Mouse (Mus musculus) limb, embryonic 15.5 days (tissue): Measurements from ENCODE around the gene Naaladl1. TPM values are rescaled to one million over a fixed set of nuclear protein-coding genes. Genes with fewer than 3 reads are reported as not detected.
A peak's percentile ranks its signal among the peaks of the same experiment; 100 is the strongest.

Experiments
- ATAC-seq: fragments of 200-750 bp; cut with Nextera tagmentation; 2 replicates; pipeline ENCODE4 v1.8.0; 2017; ENCODE audit warnings: low read depth, moderate TSS enrichment; ENCODE audit not compliant: insufficient number of reproducible peaks, low FRiP score, low TSS enrichment
- H3K27ac ChIP-seq: fragments of 300-500 bp; sonication (generic); 2 replicates; pipeline ENCODE4 v1.5.1; 2015; ENCODE audit warnings: moderate library complexity, mild to moderate bottlenecking, inconsistent platforms
- H3K27me3 ChIP-seq: fragments of 300-500 bp; sonication (generic); 2 replicates; pipeline ENCODE4 v1.6.1; 2015; ENCODE audit warnings: inconsistent platforms
- H3K36me3 ChIP-seq: fragments of 300-500 bp; sonication (generic); 2 replicates; pipeline ENCODE4 v1.6.1; 2015; ENCODE audit warnings: inconsistent platforms
- H3K4me1 ChIP-seq: fragments of 300-500 bp; sonication (generic); 2 replicates; pipeline ENCODE4 v1.6.1; 2015; ENCODE audit warnings: inconsistent platforms
- H3K4me2 ChIP-seq: fragments of 300-500 bp; sonication (generic); 2 replicates; pipeline ENCODE4 v1.6.1; 2015; ENCODE audit warnings: mild to moderate bottlenecking, inconsistent platforms
- H3K4me3 ChIP-seq: fragments of 300-500 bp; sonication (generic); 2 replicates; pipeline ENCODE4 v1.5.1; 2015; ENCODE audit warnings: mild to moderate bottlenecking, inconsistent platforms
- H3K9ac ChIP-seq: fragments of 300-500 bp; sonication (generic); 2 replicates; pipeline ENCODE4 v1.6.1; 2015; ENCODE audit warnings: inconsistent platforms
- H3K9me3 ChIP-seq: fragments of 300-500 bp; sonication (generic); 2 replicates; pipeline ENCODE4 v1.6.1; 2016; ENCODE audit warnings: inconsistent platforms
- WGBS: fragments of 180-500 bp; shearing (Covaris S2); methylation state at CpG from one replicate; pipeline ENCODE4 v1.1.7; 2015; 5-methylcytosine and 5-hydroxymethylcytosine counted together
- polyA plus RNA-seq: library from polyadenylated mRNA; unstranded; fragments of >200 nt; fragmentation: Nextera tagmentation; extraction: Ambion mirVana; gene quantifications from 2 replicates; pipeline ENCODE4 v1.2.1, GENCODE M21; 2015

Naaladl1 gene
- polyA plus RNA-seq, 1 experiment from 2014 or later, result 0.28 TPM

GRCm38 (mm10) chr19:6067724-6068415 is 37.7 kb upstream of the Naaladl1 start, which contains the start of gene Tm7sf2:
Gene Tm7sf2 (minus strand): TSS chr19:6068373.
- peaks cover 23% of the 10 kb centered on the region for H3K4me1 ChIP-seq
- peak within 1 kb of the TSS; percentile 41 for H3K9ac ChIP-seq
- ATAC-seq, result peak; percentile 81
- H3K4me3 ChIP-seq, result peak within 1 kb of the TSS; percentile 45
- H3K27me3 ChIP-seq, result no peaks in the 10 kb centered on the region
- no peaks in the 10 kb centered on the region for H3K9me3 ChIP-seq
- peak within 1 kb of the TSS; percentile 82 for H3K4me2 ChIP-seq
- peak within 1 kb of the TSS; percentile 72 for H3K27ac ChIP-seq
- WGBS, result 9% methylated on average over 33 of the region's 33 CpGs
- H3K36me3 ChIP-seq, result peaks cover 33% of the 10 kb centered on the region

- Histone ChIP-seq H3K9ac (no peak overlapping the region), H3K36me3 (peaks cover 40% of the 10 kb centered on the region), H3K9me3 (no peaks in the 10 kb centered on the region), H3K4me2 (no peak overlapping the region), H3K27me3 (no peaks in the 10 kb centered on the region), H3K27ac (no peak overlapping the region), H3K4me3 (no peak overlapping the region), H3K4me1 (peaks cover 23% of the 10 kb centered on the region)
- WGBS, result 79% methylated on average over 4 of the region's 4 CpGs
- ATAC-seq, result no peak
Measured at GRCm38 (mm10) chr19:6068951-6069350, 36.6 kb upstream of the Naaladl1 start.

- H3K4me3 ChIP-seq, result no peak overlapping the region
- no peaks in the 10 kb centered on the region for H3K27me3 ChIP-seq
- H3K9me3 ChIP-seq, result no peaks in the 10 kb centered on the region
- peaks cover 23% of the 10 kb centered on the region for H3K4me1 ChIP-seq
- WGBS, result 90% methylated on average over 10 of the region's 10 CpGs
- no peak overlapping the region for H3K4me2 ChIP-seq
- no peak overlapping the region for H3K27ac ChIP-seq
- H3K9ac ChIP-seq, result no peak overlapping the region
- ATAC-seq, result no peak
- H3K36me3 ChIP-seq, result peaks cover 47% of the 10 kb centered on the region
Measured at GRCm38 (mm10) chr19:6069851-6070250, 35.7 kb upstream of the Naaladl1 start.

GRCm38 (mm10) chr19:6070571-6071250 is 34.9 kb upstream of the Naaladl1 start:
- Histone ChIP-seq H3K36me3 (peaks cover 48% of the 10 kb centered on the region), H3K9me3 (no peaks in the 10 kb centered on the region), H3K27me3 (no peaks in the 10 kb centered on the region), H3K9ac (no peak overlapping the region), H3K27ac (no peak overlapping the region), H3K4me2 (no peak overlapping the region), H3K4me3 (no peak overlapping the region), H3K4me1 (peaks cover 28% of the 10 kb centered on the region)
- 90% methylated on average over 31 of the region's 31 CpGs for WGBS
- no peak for ATAC-seq

GRCm38 (mm10) chr19:6071261-6071660 is 34.3 kb upstream of the Naaladl1 start:
- no peak for ATAC-seq
- H3K4me2 ChIP-seq, result no peak overlapping the region
- WGBS, result 92% methylated on average over 19 of the region's 19 CpGs
- H3K4me1 ChIP-seq, result peaks cover 31% of the 10 kb centered on the region
- no peak overlapping the region for H3K4me3 ChIP-seq
- H3K36me3 ChIP-seq, result peaks cover 48% of the 10 kb centered on the region
- no peaks in the 10 kb centered on the region for H3K9me3 ChIP-seq
- H3K27ac ChIP-seq, result no peak overlapping the region
- H3K27me3 ChIP-seq, result no peaks in the 10 kb centered on the region
- H3K9ac ChIP-seq, result no peak overlapping the region

- no peak overlapping the region for H3K27ac ChIP-seq
- 91% methylated on average over 5 of the region's 5 CpGs for WGBS
- no peak overlapping the region for H3K4me2 ChIP-seq
- no peak for ATAC-seq
- H3K4me3 ChIP-seq, result no peak overlapping the region
- peaks cover 45% of the 10 kb centered on the region for H3K36me3 ChIP-seq
- no peaks in the 10 kb centered on the region for H3K9me3 ChIP-seq
- H3K27me3 ChIP-seq, result no peaks in the 10 kb centered on the region
- peaks cover 13% of the 10 kb centered on the region for H3K4me1 ChIP-seq
- H3K9ac ChIP-seq, result no peak overlapping the region
Measured at GRCm38 (mm10) chr19:6073889-6074288, 31.7 kb upstream of the Naaladl1 start.

- peak within 1 kb of the TSS; percentile 90 for H3K27ac ChIP-seq
- no peaks in the 10 kb centered on the region for H3K9me3 ChIP-seq
- WGBS, result under 1% methylated on average over 33 of the region's 33 CpGs
- H3K36me3 ChIP-seq, result peaks cover 43% of the 10 kb centered on the region
- peak within 1 kb of the TSS; percentile 85 for H3K9ac ChIP-seq
- peak within 1 kb of the TSS; percentile 70 for H3K4me2 ChIP-seq
- H3K4me3 ChIP-seq, result peak within 1 kb of the TSS; percentile 90
- H3K27me3 ChIP-seq, result no peaks in the 10 kb centered on the region
- ATAC-seq, result peak; percentile 80
- peaks cover 13% of the 10 kb centered on the region for H3K4me1 ChIP-seq
Measured at GRCm38 (mm10) chr19:6076564-6077393, 28.8 kb upstream of the Naaladl1 start, which contains the start of gene Vps51. Gene Vps51 (minus strand): TSS chr19:6077231.

- Histone ChIP-seq H3K9ac (no peak within 1 kb of the TSS), H3K4me2 (no peak within 1 kb of the TSS), H3K4me3 (no peak within 1 kb of the TSS), H3K27ac (no peak within 1 kb of the TSS), H3K9me3 (no peaks in the 10 kb centered on the region), H3K36me3 (peaks cover 40% of the 10 kb centered on the region), H3K4me1 (peaks cover 23% of the 10 kb centered on the region), H3K27me3 (no peaks in the 10 kb centered on the region)
- no peak for ATAC-seq
- 93% methylated on average over 12 of the region's 12 CpGs for WGBS
Measured at GRCm38 (mm10) chr19:6079983-6080480, 25.6 kb upstream of the Naaladl1 start, which contains the start of gene Tmem262. Gene Tmem262 (plus strand): TSS chr19:6080033.

- no peaks in the 10 kb centered on the region for H3K9me3 ChIP-seq
- 89% methylated on average over 9 of the region's 9 CpGs for WGBS
- no peaks in the 10 kb centered on the region for H3K27me3 ChIP-seq
- H3K4me2 ChIP-seq, result no peak within 1 kb of the TSS
- peaks cover 41% of the 10 kb centered on the region for H3K36me3 ChIP-seq
- no peak for ATAC-seq
- H3K4me3 ChIP-seq, result no peak within 1 kb of the TSS
- H3K4me1 ChIP-seq, result peaks cover 22% of the 10 kb centered on the region
- H3K27ac ChIP-seq, result no peak within 1 kb of the TSS
- no peak within 1 kb of the TSS for H3K9ac ChIP-seq
Measured at GRCm38 (mm10) chr19:6082156-6082555, 23.4 kb upstream of the Naaladl1 start, which contains the start of gene Gm28374. Gene Gm28374 (minus strand): TSS chr19:6082256.

- peak within 1 kb of the TSS; percentile 52 for H3K4me3 ChIP-seq
- peak within 1 kb of the TSS; percentile 82 for H3K27ac ChIP-seq
- peaks cover 60% of the 10 kb centered on the region for H3K36me3 ChIP-seq
- ATAC-seq, result peak; percentile 87
- WGBS, result under 1% methylated on average over 58 of the region's 58 CpGs
- peak within 1 kb of the TSS; percentile 39 for H3K9ac ChIP-seq
- no peaks in the 10 kb centered on the region for H3K9me3 ChIP-seq
- peaks cover 22% of the 10 kb centered on the region for H3K4me1 ChIP-seq
- H3K4me2 ChIP-seq, result peak within 1 kb of the TSS; percentile 85
- H3K27me3 ChIP-seq, result no peaks in the 10 kb centered on the region
Measured at GRCm38 (mm10) chr19:6084478-6085248, 20.9 kb upstream of the Naaladl1 start, which contains the start of the genes Zfpl1 and Cdca5. Gene Zfpl1 (minus strand): TSS chr19:6084956. Gene Cdca5 (plus strand): TSS chr19:6084983.

GRCm38 (mm10) chr19:6085417-6085879 is 20.1 kb upstream of the Naaladl1 start:
- Histone ChIP-seq H3K9ac (peak overlapping the region; percentile 8), H3K27me3 (no peaks in the 10 kb centered on the region), H3K4me2 (peak overlapping the region; percentile 85), H3K4me3 (peak overlapping the region; percentile 52), H3K27ac (peak overlapping the region; percentile 61; the same call in 1 of the 2 replicates), H3K4me1 (peaks cover 22% of the 10 kb centered on the region), H3K36me3 (peaks cover 60% of the 10 kb centered on the region), H3K9me3 (no peaks in the 10 kb centered on the region)
- ATAC-seq, result no peak
- WGBS, result under 1% methylated on average over 17 of the region's 17 CpGs
